Mouse (Mus musculus) A20 (cell line): Measurements from ENCODE around the gene Gm281.
"Not testable (repeated sequence)": the region's sequence is repeated elsewhere in the genome, so short reads cannot be mapped to it uniquely, and the experiment has no call there.

ENCODE experiments used
- DNase-seq: peaks from one replicate; pipeline ENCODE4 v3.0.0-alpha.2; 2011; ENCODE audit warnings: low read depth, low spot score

Gm281 gene

DNA sequence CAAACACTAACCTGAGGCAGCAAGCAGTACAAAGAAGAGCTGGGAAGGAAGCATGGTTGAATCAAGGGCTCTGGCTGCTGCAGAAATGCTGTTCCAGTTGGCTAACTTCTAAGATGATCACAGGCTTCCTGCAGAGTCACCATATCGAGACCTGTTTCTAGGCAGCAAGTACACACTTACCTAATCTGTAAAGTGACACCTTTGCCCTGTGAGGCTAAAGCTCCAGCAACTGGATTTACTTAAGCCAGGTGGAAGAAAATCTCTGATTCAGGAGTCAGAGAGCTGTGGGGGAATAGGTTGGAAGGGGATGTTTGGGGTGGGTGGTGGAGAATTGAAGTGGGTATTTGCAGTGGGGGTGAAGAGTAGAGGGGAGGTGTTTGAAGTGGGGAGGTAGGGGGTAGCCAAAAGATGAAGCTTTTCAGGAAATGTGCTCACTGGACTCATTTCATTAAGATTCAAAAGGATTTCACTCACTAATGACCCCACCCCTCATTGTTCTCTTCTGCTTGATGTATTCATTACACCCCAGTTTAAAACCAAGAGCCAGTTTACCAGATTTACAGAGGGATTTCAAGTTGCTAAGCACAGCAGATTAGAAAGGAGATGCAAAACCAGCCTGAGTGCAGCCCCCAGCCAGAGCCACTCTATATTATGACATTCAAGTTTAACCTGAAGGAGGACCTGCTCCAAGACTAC is at the start of gene Gm281:
Gene Gm281, minus strand, starts transcription at position 92 of the 696 bp plus-strand sequence.
- no peak for DNase-seq

DNA sequence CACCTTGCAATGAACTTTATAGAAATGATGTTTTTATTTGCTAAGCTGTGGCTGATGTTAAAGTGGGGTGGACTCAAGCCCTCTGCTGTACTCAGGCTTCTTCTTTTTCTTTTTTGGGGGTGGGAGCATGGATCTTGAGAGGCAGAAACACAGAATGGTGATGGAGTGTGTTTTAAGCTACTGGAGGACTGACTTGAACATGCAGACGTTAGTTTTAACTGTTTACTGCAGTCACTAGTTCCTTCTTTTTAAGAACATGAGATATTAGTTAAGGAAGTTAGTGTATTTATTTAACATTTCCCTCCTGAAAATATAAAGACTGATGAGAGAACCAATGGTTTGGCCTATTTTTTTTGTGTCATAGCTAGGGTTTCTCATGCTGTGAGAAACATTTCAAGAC is 49.2 kb upstream of the Gm281 start:
- DNase-seq: no peak

DNA sequence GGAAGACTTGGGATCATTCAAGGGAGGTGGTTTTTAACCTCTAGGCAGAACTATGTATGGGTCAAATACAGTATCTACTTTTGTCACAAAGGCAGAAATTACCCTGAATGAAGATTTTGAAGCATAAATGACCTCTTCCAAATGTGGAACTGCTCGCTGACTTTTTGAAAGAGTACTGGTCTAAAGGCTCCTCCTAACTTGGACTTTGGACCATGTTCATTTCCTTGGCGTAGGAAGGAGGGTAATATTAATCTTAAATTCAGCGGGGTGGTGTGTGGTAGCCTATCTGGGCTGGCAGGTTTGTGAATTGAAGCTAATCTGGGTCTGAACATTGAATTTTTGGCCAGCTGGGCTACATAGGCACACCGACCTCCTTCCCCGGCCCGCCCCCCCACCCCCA is 48.2 kb upstream of the Gm281 start:
- DNase-seq: no peak

DNA sequence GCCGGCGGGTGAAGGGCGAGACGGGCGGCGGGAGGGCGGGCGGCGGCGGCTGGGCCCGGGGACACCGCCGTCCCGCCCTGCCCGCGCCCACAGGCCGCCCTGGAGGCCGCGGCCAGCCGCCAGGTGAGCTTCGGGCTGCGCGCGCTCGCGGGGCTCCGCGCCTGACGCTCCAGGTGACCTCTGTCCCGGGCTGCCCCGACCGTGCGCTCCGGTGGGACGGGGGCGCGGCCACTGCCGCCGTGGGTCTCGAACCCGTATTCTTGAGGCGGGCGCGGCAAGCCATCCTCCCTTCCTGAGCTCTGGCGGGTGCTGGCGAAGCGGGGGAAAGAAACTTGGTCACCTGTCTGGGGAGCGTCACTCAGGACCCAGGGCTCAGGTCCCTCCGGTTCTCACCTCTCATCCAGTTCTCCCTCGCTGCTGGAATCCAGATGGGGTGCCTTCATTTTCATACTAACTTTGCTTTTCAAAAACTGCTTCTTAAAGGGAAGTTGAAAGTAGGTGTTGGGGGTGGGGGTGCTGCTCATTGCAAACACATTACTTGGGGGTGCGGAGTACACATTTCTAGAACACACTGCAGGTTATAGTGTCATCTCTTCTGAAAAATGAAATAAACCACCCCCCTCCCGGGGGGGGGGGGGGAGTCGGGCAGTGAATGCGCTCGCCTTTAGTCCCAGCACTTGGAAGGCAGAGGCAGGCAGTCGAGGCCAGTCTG is 47.3 kb upstream of the Gm281 start, which contains the start of the genes Atxn7 and Thoc7:
Gene Atxn7, plus strand, starts transcription at position 40 of the 712 bp plus-strand sequence.
Gene Thoc7, minus strand, starts transcription at position 452 of the 712 bp plus-strand sequence.
- peak; percentile 84 for DNase-seq

DNA sequence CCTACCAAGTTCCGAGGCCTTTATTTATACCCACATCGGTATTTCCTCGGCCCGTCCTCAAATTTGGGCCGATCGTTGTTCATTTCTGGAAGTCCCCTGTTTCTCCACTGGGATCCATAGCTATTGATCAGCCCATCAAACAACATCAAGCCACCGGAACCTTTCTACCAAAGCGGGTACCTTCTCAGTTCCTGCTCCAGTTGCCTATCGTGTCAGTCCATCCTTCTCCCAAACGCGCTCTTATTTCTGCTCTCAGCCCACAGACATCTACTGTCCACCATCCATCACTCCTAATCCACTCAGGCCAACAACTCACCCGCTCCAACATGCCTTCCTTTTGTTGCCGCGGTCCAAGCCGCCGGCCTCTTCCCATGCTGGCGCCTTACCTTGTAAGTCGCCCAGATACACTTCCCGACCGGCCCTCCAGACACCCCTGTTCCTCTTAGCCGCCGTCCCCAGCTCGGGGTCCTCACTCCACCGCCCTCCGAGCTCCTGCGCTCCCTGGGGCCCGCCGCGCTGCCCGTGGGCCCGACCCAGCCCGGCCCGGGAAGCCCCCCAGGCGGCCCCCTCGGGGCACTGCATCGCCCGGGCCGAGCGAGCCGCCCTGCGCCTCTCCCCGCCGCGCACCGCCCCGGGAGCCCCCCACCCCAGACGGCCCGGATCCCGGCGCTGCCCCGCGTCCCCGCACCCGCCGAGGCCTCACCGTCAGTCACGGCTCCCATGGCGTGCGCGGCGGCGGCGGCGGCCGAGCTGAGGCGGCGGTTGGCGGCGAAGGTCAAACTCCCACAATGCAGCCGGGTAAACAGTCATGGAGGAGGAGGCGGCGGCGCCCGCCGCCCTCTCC is 46.4 kb upstream of the Gm281 start:
- peak; percentile 75 for DNase-seq

DNA sequence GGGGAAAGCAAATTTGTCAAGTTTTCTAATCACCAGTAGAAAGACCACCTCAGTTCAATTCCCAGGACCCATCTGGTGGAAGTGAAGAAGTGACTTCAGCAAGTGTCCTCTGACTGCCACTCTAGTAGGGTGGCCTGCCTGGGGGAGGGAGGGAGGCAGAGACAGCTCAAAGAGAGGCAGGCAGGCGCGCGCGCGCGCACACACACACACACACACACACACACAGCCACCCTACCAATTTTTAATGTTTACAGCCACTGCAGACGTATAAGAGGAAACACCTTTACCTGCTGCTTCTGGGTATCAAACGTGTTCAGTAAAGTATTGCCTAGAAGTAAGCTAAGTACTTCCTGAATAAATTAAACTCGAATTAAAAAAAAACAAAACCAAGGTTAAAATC is 45.8 kb upstream of the Gm281 start:
- DNase-seq: peak; percentile 80

DNA sequence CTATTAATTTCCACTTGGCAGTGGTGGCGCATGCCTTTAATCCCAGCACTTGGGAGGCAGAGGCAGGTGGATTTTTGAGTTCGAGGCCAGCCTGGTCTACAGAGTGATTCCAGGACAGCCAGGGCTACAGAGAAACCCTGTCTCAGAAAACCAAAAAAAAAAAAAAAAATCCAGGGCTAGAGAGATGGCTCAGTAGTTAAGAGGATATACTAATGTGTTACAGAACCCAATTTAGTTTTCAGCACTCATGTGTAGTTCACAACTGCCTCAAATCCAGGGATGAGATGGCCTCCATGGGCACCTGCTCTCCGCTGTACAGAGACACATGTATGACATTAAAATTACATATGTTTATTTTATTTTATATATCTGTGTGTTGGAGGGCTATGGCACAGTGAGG is 37.9 kb upstream of the Gm281 start:
- DNase-seq: not testable (repeated sequence)

DNA sequence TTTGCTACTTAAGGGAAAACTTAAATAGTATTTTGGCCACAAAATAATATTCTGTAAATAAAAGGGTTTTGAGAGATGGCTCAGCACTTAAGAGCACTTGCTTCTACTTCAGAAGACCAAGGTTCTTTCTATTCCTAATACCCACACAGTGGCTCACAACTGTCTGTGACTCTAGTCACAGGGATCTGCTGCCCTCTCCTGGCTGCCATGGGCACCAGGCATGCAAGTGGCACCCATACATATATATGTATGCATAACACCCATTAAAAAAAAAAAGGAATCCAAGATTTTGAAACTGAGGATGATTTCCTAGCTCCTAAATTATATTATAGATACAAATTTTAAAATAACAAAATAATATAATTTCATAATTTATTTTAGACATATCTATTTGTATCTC is 36.1 kb upstream of the Gm281 start:
- peak; percentile 47 for DNase-seq

DNA sequence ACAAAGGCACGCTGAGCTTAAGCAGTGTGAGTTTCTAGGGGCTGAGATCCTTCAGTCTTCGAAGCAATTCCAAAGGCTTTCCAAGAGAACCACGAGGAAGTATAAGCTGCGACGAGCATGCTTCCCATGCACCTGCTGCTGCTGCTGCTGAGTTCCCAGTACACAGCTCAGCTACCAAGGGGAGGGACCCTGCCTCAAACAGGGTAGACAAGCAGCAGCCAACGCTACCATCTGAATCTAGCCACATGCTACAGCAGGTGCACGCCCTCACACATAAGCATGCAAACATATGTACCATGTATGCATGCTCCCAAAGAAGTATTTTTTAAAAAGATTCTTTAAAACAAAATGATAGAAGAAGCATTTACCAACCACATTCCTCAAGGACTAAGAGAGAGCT is 34.1 kb upstream of the Gm281 start:
- DNase-seq: no peak

DNA sequence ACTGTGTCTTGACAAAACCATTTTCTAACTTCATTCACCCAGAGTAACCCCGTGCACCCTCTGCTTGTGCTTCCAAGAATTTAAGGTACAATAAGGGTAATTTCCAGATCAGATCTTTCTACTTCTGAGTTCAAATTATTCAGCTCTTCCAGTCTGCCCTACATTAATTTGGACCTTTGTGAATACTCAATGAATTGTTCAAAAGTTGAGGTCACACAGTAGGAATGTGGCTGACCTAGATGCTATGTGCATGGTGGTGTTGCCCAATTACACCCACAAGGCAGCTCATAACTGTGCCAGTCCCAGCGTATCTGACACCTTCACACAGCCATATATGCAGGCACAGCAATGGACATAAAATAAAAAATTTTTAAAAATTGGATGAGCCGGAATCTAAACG is 30.4 kb upstream of the Gm281 start:
- no peak for DNase-seq

DNA sequence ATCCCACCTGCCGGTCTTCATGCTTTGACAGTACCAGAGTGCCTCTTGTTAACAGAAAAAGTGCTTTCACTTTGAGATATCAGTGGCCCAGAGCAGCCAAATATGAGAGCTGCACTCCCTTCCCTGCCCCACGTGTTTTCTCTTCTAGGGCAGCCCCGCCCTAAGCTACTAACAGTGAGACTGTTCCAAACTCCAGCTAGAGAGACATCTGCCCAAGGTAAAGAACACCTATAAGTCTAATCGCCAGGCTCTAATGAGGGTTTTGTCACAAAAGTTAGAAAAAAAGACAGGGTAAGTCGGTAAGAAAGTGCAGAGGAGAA is 19.7 kb upstream of the Gm281 start:
- no peak for DNase-seq

DNA sequence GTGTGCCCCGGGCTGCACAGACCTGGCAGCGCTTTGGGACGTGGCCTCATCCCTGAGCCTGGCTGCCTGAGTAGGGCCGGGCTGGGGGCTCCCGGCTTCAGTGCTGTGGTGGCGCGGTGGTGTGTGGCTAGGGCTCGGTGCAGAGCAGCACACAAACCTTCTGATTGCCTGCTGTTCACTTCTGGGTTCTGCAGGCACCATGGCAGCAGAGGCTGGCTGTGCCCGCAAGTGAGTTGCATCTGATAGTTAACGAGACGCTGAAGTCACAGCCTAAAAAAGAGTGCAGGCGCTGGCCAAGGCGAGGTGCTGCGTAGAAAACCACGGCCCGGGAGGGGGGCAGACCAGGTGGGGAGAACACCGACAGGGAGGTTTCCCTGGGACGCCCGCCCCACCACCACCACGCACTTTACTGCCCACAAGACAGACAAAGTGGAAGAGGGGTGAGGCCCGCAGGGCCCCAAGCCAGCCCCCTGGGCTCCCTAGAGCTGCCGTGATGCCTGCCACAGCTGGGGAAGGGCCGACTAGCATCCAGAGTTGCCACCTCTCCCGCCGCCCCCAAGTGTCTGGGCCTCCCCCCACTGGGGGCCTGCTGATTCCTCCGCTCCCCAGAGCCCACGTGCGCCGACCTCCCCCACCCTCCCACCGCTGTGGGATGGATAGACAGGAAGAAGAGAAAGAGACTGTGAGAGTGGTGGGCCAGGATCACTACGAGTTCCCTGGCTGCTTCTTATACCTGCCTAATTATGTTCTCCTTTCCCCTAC is 19.2 kb upstream of the Gm281 start:
- no peak for DNase-seq

DNA sequence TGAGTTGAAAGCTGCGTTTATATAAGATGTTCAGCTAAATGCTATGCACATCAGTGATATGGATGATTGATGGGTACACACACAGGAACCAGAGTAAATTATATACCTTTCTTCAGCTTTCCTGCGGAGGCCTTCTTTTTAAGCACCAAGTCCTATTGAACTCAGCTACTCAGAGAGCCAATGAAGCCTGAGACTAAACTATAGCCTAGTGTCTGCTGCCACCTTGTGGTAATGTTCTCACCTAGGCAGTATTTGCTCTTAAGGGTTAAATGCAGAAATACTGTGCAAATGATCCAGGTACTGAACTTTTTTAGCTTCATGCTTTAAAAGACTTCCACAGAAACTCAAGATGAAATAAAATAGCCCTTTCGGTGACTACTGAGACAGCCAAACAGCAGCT is 3.4 kb upstream of the Gm281 start:
- peak; percentile 67 for DNase-seq

DNA sequence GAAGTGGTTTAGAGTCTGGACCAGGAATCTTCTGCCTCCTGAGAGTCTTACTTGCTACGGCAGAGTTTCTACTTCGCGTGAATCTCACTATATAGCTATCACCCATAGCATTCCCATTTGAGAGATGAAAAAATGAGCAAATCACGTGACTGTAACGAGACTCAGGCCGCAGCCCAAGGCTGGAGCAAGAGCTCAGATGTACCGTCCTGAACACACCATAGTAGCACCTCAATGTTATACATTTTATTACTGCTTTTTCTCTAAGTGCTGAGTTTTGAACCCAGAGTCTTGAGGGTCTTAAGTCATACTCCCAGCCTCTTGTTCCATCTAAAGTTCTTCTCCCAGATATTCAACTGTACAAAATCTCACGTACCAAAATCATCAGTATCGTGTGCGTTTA is 2.9 kb upstream of the Gm281 start:
- no peak for DNase-seq

DNA sequence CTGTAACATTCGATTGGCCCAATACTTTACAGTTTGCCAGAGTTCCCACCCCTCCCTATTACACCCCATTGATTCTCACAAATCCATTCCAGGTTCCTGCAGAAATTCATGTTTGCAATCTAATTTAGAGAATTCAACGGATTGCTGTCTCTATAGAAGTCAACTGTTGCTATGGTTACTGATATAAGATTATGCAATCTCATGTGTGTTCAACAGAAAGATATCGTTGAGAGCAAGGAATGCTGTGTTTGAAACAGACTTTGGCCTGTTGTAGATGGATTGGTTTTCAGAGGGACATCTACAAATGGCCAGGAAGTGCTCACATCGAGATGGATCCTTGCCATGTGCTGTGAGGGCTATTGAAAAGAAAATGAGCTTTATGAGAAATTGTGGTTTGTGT is 929 bp upstream of the Gm281 start:
- no peak for DNase-seq

DNA sequence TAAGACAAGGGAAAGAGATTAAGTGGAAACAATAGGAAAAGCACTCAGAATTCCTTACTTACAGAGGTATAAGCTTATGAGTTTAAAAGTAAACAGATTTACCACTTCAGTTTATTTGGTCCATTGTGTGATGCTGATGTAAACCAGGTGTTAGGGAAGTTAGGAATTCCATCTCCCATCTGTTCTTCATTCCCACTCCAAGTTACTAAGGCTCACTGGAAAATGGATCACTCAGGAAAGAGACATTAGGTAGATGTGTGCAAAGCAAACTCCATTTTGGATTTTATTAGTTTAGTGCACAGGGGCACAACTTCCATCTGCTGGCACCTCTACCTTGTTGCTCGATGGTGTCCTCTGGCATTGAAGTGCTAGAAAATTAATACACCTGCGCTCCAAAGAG is 4.1 kb downstream of the Gm281 start:
- DNase-seq: no peak

DNA sequence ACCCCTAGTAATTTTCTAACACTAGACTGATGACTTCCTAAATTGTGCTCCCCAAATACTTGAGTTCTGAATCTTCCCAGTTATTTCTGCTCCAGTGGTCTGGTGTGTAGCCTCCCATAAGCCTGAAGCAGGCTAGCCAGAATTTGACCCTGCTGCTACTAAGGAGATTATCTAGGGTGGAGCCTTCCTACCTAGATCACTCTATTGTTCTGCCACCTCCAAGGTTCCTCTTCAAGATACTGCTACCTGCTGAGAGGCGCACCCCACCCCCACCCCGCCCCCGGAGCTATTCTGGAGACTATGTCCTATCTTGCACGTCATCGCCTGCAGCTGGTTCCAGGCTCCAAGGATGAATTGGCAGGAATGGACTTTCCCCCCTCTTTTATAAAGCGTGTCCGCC is 7.1 kb downstream of the Gm281 start:
- no peak for DNase-seq

DNA sequence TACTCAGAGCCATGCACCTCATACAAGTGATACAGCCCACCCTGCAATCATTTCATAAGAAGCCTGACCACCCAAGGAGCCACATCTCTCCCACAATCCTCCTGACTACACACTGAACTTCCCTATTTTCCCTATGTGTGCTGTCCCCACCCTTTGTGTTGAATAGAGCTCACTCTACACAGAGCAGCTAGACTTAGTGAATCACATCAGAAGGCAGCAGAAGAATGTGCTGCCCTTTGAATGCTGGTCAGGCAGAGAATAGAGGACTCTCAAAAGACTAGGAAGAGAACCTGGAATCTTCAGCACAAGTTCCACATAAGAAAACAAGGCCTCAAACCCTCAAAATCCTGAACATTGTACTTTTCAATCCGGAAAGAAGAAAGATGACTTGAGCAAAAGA is 7.8 kb downstream of the Gm281 start:
- no peak for DNase-seq

DNA sequence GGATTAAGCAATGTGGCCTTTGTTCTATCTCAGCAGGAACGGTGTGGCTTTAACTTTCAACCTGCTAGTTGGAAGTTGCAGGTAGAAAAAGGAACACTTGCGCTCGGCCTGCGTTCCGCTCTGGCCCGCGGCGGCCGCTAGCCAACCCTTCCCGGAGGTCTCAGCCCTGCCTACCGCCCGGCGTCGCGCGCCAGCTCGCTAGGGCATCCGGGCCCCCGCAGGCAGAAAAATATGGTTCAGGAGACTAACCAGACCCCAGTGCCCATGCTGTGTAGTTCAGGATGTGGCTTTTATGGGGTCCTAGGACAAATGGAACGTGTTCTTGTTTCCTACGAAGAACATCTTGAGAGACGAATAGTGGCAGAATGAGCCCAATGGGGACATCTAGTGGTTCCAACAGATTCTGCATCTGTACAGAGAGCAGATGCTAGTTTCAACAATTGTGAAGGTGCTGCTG is 12.6 kb downstream of the Gm281 start:
- DNase-seq: peak; percentile 30

DNA sequence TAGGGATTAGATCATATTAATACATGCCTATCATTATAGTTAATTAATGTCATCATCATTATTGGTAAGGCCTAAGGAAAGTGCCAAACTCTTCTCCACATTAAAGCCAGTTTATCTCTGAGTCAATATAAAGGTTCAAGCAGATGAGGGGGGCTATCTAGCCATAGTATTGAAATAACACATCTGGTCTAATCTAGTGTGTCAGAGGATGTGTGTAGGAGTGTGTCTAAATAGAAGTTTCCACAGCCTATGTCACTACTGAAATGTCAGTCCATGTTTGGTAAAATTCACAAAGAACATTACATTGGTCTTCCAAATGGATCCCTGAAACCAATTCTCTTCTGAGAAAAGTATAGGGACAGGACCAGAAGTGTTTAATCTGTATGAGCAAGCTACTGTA is 19.1 kb downstream of the Gm281 start:
- DNase-seq: no peak

DNA sequence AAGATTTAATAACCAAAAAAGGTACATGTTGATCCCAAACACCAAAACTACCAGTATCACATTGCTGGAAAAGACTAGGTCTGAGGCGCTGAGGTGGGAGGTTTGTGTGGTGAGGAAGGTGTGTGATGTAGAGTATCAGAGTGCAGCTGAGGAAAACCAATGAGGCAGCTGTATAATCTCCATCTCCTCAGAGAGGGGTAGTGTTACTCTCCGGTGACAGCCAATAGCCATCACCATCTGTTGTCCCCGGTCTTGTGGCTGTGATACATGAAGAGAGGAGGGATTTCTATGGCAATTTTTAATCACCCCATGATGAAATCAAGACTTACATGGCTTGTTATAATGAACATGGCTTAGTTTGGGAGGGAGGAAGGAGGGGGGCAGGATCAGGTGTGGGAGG is 20.5 kb downstream of the Gm281 start:
- DNase-seq: no peak

DNA sequence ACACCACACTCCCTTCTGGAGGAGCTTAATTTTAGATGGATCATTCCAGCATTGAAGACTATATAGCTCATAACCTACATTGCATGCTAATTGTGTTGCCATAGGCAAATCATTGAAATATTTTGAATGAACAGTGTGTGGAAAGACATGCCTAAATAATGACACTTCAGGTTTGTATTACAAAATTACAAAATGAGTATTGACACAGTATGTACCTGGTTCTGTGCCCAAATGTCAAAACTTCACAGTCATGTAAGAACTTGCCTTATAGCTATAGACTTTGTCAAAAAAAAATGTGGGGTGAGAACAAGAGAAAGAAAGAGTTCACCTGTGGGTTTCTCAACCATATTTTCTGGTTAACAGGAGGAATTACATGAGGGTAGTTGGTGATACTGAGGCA is 52.9 kb downstream of the Gm281 start:
- DNase-seq: no peak
